ENCODE assay signal across 1 mouse cellular context in genomic region chr2:119322587-119323300, GRCm38 (mm10).
TF ChIP-seq lines count a peak whose summit lies in the region.

No protein-coding gene starts in this region.

TF ChIP-seq in ES-E14, 5 proteins besides CTCF, POLR2A, EP300 and RAD21:
- peak; percentile 86 for TF ChIP-seq MAFK (IDR thresholded peaks at IDR 0.05; ENCODE audit: insufficient read depth, low read depth, low read length)
- no peak for TF ChIP-seq ZNF384 (IDR thresholded peaks at IDR 0.05; ENCODE audit: low read depth, low read length)
- peak; percentile 12; the same call in 1 of the 2 replicates for TF ChIP-seq HCFC1 (IDR thresholded peaks at IDR 0.05; ENCODE audit: borderline replicate concordance, insufficient read depth, low read length)
